Mouse (Mus musculus) kidney, embryonic 15.5 days (tissue): ENCODE data around the gene Grik4. TPM values are rescaled to one million over a fixed set of nuclear protein-coding genes. Genes with fewer than 3 reads are reported as not detected.

Experiments used
- ATAC-seq: fragments of 200-750 bp; cut with Nextera tagmentation; replicated peaks from 2 replicates; pipeline ENCODE4 v1.8.0; 2017; ENCODE audit warnings: moderate TSS enrichment; ENCODE audit not compliant: low FRiP score
- H3K27ac ChIP-seq: fragments of 300-500 bp; sonication (generic); 2 replicates; pipeline ENCODE4 v1.5.1; 2015; ENCODE audit warnings: mild to moderate bottlenecking, inconsistent platforms
- H3K27me3 ChIP-seq: fragments of 300-500 bp; sonication (generic); 2 replicates; pipeline ENCODE4 v1.6.1; 2015; ENCODE audit warnings: inconsistent platforms
- H3K36me3 ChIP-seq: fragments of 300-500 bp; sonication (generic); 2 replicates; pipeline ENCODE4 v1.6.1; 2015; ENCODE audit warnings: inconsistent platforms
- H3K4me1 ChIP-seq: fragments of 300-500 bp; sonication (generic); 2 replicates; pipeline ENCODE4 v1.6.1; 2015; ENCODE audit warnings: inconsistent platforms
- H3K4me2 ChIP-seq: fragments of 300-500 bp; sonication (generic); 2 replicates; pipeline ENCODE4 v1.6.1; 2015; ENCODE audit warnings: moderate library complexity, mild to moderate bottlenecking, inconsistent platforms
- H3K4me3 ChIP-seq: fragments of 300-500 bp; sonication (generic); replicated peaks from 2 replicates; pipeline ENCODE4 v1.5.1; 2015; ENCODE audit warnings: mild to moderate bottlenecking, inconsistent platforms
- H3K9ac ChIP-seq: fragments of 300-500 bp; sonication (generic); 2 replicates; pipeline ENCODE4 v1.6.1; 2015; ENCODE audit warnings: mild to moderate bottlenecking, inconsistent platforms
- H3K9me3 ChIP-seq: fragments of 300-500 bp; sonication (generic); replicated peaks from 2 replicates; pipeline ENCODE4 v1.6.1; 2016; ENCODE audit warnings: inconsistent platforms
- WGBS: fragments of 180-500 bp; shearing (Covaris S2); methylation state at CpG from one replicate; pipeline ENCODE4 v1.1.7; 2015; ENCODE audit warnings: mixed read lengths; 5-methylcytosine and 5-hydroxymethylcytosine counted together
- polyA plus RNA-seq: library from polyadenylated mRNA; unstranded; fragments of >200 nt; fragmentation: Nextera tagmentation; extraction: Ambion mirVana; gene quantifications from 2 replicates; pipeline ENCODE4 v1.2.1, GENCODE M21; 2015

The Grik4 gene
- polyA plus RNA-seq, 1 experiment from 2014 or later = 4.0 TPM

DNA sequence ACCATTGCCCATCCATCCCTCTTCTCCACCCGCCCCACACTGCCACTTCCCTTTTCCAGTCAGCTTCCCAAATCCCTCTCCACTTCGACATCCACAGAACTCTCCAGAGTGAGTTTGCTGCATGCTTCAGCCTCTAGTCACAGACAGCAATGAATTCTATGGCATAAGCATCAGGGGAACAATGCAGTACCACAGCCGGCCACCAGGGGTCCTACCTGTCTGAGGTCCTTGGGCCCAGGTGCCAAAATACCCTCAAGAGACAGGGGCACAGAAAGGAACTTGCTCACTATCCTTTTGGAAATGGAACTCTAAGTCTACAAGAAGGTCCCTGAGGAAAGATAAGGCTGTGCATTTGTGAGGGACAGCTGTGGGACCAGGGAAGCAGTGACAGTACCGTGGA lies 256.1 kb downstream of the Grik4 start:
- H3K4me1 ChIP-seq = peaks cover 9% of the 10 kb centered on the region
- H3K36me3 ChIP-seq = no peaks in the 10 kb centered on the region
- H3K9ac ChIP-seq = no peak overlapping the region
- no peaks in the 10 kb centered on the region for H3K9me3 ChIP-seq
- H3K27me3 ChIP-seq = no peaks in the 10 kb centered on the region
- WGBS = 36% methylated on average over 4 of the region's 4 CpGs
- no peak for ATAC-seq
- H3K27ac ChIP-seq = no peak overlapping the region
- H3K4me2 ChIP-seq = no peak overlapping the region
- no peak overlapping the region for H3K4me3 ChIP-seq

DNA sequence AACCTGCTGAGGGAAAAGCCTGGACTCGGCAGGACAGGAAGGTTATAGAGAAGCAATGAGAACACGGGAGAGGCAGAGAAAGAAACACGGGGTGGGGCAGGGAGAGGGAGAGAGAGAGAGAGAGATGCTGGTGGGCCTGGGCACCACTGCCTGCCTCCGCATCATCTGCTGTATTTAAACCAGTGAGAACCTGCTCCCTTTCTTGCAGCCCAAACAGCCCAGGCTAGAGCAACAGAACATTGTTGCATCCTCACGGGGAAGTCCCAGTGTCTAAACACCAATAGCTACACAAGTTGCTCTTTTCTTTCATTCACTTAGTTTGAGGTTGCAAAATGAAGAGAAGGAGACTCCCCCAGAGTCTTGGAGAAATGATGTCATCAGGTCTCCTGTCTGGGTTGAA lies 258.2 kb downstream of the Grik4 start:
- Histone ChIP-seq H3K9ac (no peak overlapping the region), H3K27me3 (no peaks in the 10 kb centered on the region), H3K36me3 (no peaks in the 10 kb centered on the region), H3K4me2 (no peak overlapping the region), H3K9me3 (no peaks in the 10 kb centered on the region), H3K27ac (no peak overlapping the region), H3K4me1 (peaks cover 19% of the 10 kb centered on the region), H3K4me3 (no peak overlapping the region)
- no peak for ATAC-seq
- whole genome bisulfite sequencing = 82% methylated on average over 5 of the region's 5 CpGs

DNA sequence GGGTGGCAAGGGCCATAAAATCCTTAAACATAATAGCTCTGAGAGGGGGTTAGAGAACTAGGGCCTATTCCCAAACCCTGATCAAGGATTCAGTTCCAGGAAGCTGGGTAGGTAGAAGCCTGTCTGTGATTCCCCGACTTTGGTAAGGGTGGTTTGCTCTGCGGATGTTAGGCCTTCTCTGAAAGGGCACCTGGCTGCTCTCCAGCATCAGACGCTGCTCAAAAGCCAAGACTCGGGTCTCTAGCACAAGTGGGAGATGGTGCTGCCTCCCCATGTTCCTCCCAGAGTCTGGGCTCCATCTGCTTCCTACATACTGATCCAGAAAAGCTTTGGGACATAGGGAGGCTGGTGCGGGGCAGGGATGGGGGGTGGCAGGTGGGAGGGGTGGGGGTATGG lies 270.3 kb downstream of the Grik4 start:
- H3K4me3 ChIP-seq = no peak overlapping the region
- H3K27me3 ChIP-seq = no peaks in the 10 kb centered on the region
- H3K9ac ChIP-seq = 0 out of 2 replicates have a peak overlapping the region, but pooled peaks have one; percentile 16

DNA sequence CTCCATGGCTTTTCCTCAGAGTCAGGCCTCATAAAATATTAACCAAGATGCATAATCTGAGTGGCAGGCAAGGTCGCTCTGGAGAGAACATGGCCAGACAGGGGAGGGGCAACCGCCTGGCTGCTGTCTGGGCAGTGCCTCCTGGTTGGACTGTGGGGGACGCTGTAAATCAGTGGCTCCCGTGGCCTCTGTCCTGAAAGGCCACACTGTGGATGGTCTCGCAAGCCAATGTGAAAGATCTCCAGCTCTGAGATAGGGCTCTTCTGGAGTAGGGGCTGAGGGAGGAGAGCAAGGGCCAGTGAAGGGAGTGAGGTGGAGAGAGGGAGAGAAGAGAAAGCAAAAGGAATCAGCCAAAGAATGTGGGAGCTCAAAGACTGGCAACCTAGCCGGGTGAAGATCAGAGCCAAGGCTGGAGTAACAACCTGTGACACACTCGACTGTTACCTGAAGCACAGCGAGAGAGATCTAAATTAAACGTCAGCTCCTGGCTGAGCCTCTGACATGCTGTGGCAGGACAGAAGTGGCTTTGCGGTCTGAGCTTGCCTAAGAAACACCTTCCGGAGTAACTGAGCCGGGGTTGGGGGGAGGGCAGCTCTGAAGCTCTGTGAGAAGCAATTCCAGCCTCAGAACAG lies 270.8 kb downstream of the Grik4 start:
- ATAC-seq = peak; percentile 88
- Histone ChIP-seq H3K4me3 (no peak overlapping the region), H3K27me3 (no peaks in the 10 kb centered on the region), H3K4me1 (peaks cover 34% of the 10 kb centered on the region), H3K27ac (peak overlapping the region; percentile 96), H3K36me3 (no peaks in the 10 kb centered on the region), H3K4me2 (peak overlapping the region; percentile 33), H3K9me3 (no peaks in the 10 kb centered on the region), H3K9ac (0 out of 2 replicates have a peak overlapping the region, but pooled peaks have one; percentile 16)
- WGBS = 8% methylated on average over 12 of the region's 12 CpGs

More for the DNA sequence above, 270.3 kb downstream of the Grik4 start:
- Histone ChIP-seq H3K4me2 (peak overlapping the region; percentile 33; the same call in 1 of the 2 replicates), H3K9me3 (no peaks in the 10 kb centered on the region), H3K4me1 (peaks cover 34% of the 10 kb centered on the region), H3K27ac (peak overlapping the region; percentile 96), H3K36me3 (no peaks in the 10 kb centered on the region)
- no peak for ATAC-seq
- 19% methylated on average over 5 of the region's 5 CpGs for WGBS

DNA sequence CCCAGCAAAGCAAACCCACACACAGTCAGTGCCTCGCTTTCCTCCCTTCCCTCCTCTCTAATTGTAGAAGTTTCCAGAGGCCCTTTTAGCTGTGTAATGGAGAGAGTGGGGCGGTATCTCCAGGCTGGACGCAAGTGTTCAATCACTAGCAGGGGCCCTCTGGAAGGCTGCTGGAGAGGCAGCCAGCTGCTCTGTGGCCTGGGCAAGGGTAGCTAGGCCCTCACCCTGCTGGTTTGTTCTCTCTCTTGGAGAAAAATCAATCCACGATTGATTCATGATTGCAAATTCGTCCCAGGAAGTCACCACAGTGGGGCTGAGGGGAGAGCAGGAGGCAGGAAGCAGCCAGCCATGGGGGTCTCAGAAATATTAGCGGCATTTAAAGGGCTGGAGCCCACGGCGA lies 271.3 kb downstream of the Grik4 start:
- peaks cover 34% of the 10 kb centered on the region for H3K4me1 ChIP-seq
- H3K9ac ChIP-seq = 0 out of 2 replicates have a peak overlapping the region, but pooled peaks have one; percentile 16
- H3K4me3 ChIP-seq = no peak overlapping the region
- peak; percentile 69 for ATAC-seq
- no peaks in the 10 kb centered on the region for H3K27me3 ChIP-seq
- WGBS = 30% methylated on average over 8 of the region's 8 CpGs
- H3K4me2 ChIP-seq = 0 out of 2 replicates have a peak overlapping the region, but pooled peaks have one; percentile 26
- no peaks in the 10 kb centered on the region for H3K9me3 ChIP-seq
- H3K36me3 ChIP-seq = no peaks in the 10 kb centered on the region
- H3K27ac ChIP-seq = peak overlapping the region; percentile 96

DNA sequence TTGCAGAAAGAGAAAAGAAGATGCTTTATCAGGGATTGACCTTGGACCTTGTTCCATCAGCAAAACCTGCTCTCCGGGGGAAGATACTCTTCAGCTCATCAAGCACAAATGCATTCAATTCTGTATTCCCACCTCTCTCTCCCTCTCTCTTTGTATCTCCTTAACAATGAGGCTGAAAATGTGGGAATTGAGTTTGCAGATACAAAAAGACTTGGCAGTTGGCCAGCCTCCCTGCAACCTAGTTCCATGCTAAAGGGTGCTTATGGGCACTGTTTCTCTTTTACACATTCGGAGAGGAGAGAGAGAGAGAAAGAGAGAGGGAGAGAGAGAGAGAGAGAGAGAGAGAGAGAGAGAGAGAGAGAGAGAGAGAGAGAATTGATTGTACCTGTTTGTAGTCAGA lies 273.7 kb downstream of the Grik4 start:
- no peak overlapping the region for H3K4me3 ChIP-seq
- no peaks in the 10 kb centered on the region for H3K27me3 ChIP-seq
- ATAC-seq = no peak
- H3K4me2 ChIP-seq = no peak overlapping the region
- WGBS = 69% methylated on average over 2 of the region's 2 CpGs
- no peaks in the 10 kb centered on the region for H3K36me3 ChIP-seq
- no peaks in the 10 kb centered on the region for H3K9me3 ChIP-seq
- H3K4me1 ChIP-seq = peaks cover 34% of the 10 kb centered on the region
- no peak overlapping the region for H3K9ac ChIP-seq
- H3K27ac ChIP-seq = no peak overlapping the region

DNA sequence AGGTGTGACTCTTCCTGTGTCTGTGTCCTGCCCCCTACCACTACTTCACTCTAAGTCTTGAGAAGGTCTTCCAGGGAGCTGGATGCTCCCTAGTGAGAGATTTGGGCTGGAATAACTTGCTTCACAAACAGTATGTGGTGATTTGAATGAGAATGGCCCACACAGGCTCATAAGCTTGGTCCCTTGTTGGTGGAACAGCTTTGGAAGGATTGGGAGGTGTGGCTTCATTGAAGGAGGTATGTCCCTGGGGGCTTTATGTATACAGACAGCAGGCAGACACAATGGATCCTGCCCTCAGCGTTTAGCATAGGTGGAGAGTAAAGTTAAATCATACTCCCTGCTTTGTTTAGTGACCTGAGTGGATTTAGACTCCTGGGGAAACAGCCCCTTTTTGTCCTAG lies 282.8 kb downstream of the Grik4 start:
- no peak overlapping the region for H3K4me3 ChIP-seq
- WGBS = 80% methylated on average over 1 of the region's 1 CpGs

DNA sequence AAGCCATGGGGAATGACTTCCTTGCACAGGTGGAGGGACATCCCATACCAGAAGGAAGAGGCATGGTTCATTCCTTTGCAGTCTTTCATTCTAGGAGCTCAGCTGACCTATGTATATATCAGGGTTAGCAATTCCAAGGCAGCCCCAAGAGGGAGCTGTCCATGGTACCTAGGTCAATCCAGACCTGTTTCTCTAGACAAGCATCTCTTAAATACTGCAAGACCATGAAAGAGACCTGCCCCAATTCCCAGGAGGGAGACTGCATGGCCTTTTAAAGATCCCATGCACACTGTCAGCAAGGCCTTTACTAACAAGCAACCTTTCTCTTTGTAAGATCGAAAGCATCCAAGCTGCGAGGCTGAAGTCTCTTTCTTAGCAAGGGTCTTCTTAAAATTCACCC lies 291.5 kb downstream of the Grik4 start:
- Histone ChIP-seq H3K4me2 (no peak overlapping the region), H3K9me3 (no peaks in the 10 kb centered on the region), H3K27me3 (no peaks in the 10 kb centered on the region), H3K4me3 (no peak overlapping the region), H3K9ac (no peak overlapping the region), H3K36me3 (no peaks in the 10 kb centered on the region), H3K4me1 (no peaks in the 10 kb centered on the region), H3K27ac (no peak overlapping the region)
- WGBS = 81% methylated on average over 2 of the region's 2 CpGs
- ATAC-seq = no peak

More for the DNA sequence above, 282.8 kb downstream of the Grik4 start:
- ATAC-seq = no peak
- no peaks in the 10 kb centered on the region for H3K9me3 ChIP-seq
- no peaks in the 10 kb centered on the region for H3K27me3 ChIP-seq
- H3K4me1 ChIP-seq = no peaks in the 10 kb centered on the region
- no peak overlapping the region for H3K27ac ChIP-seq
- no peak overlapping the region for H3K9ac ChIP-seq
- H3K4me2 ChIP-seq = no peak overlapping the region
- H3K36me3 ChIP-seq = no peaks in the 10 kb centered on the region

DNA sequence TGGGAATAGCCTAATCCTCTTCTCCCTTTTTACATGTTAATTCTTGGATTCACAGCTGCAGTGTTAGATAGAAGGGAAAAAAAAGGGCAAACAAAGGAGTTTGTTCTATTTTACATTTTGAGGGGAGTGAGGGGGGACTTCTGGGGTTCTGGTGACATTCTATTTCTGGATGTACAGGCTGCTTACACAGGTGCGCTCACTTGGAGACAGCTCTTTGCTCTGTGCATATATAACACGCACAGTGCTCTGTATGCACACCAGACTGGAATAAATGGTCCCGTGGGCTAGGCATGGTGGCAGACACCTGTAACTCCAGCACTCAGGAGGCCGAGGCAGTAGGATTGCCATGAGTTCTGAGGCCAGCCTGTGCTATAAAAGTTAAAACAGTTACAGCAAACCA lies 292.0 kb downstream of the Grik4 start:
- no peak overlapping the region for H3K4me3 ChIP-seq
- H3K9ac ChIP-seq = no peak overlapping the region
- WGBS = 69% methylated on average over 4 of the region's 4 CpGs
- H3K9me3 ChIP-seq = no peaks in the 10 kb centered on the region
- H3K27me3 ChIP-seq = no peaks in the 10 kb centered on the region
- H3K27ac ChIP-seq = no peak overlapping the region
- no peak overlapping the region for H3K4me2 ChIP-seq
- no peaks in the 10 kb centered on the region for H3K36me3 ChIP-seq
- no peaks in the 10 kb centered on the region for H3K4me1 ChIP-seq
- ATAC-seq = no peak

DNA sequence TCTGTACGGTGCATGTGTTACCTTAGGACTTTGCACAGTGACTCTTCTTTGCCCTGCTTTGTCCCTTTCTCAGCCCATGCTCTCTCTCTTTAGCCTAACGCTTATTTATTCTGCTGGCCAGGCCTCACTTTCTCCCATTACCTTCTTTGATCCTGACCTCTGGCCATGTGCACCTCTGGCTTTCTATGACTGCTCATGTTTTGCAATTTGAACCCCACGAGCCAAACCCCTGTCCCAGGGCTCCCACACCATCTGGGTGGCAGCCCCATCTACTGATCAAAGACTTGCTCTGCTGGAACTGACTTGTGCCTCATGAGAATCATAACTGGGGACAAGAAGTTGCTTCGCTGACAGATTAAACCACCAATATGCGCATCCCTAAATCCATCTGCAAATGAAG lies 294.4 kb downstream of the Grik4 start:
- ATAC-seq = no peak
- WGBS = 63% methylated on average over 5 of the region's 5 CpGs
- Histone ChIP-seq H3K4me3 (no peak overlapping the region), H3K27ac (no peak overlapping the region), H3K27me3 (no peaks in the 10 kb centered on the region), H3K4me2 (no peak overlapping the region), H3K9me3 (no peaks in the 10 kb centered on the region), H3K36me3 (no peaks in the 10 kb centered on the region), H3K9ac (no peak overlapping the region), H3K4me1 (0 out of 2 replicates have a peak, but pooled peaks cover 5% of the 10 kb centered on the region)

DNA sequence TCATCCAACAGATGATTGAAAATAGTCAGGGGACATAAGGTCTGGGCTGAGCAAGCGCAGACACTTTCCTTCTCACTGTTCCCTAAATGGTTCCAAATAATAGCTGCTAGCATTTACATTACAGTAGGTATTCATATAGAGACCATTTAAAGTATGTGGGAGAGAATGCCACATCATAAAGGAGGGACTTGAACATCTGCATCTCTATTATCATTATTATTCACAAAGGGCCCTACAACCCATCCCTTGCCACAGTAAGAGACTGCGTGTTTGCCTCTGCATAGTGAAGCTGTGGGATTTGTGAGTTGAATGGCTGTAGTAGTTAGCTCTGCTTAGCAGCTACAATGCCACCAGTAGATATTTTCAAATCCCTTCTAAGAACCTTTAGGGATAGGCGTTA lies 296.2 kb downstream of the Grik4 start:
- Histone ChIP-seq H3K27ac (no peak overlapping the region), H3K27me3 (no peaks in the 10 kb centered on the region), H3K9me3 (no peaks in the 10 kb centered on the region), H3K9ac (no peak overlapping the region), H3K4me3 (no peak overlapping the region), H3K36me3 (no peaks in the 10 kb centered on the region), H3K4me2 (no peak overlapping the region), H3K4me1 (0 out of 2 replicates have a peak, but pooled peaks cover 5% of the 10 kb centered on the region)
- ATAC-seq = no peak
- WGBS = 93% methylated on average over 3 of the region's 3 CpGs

DNA sequence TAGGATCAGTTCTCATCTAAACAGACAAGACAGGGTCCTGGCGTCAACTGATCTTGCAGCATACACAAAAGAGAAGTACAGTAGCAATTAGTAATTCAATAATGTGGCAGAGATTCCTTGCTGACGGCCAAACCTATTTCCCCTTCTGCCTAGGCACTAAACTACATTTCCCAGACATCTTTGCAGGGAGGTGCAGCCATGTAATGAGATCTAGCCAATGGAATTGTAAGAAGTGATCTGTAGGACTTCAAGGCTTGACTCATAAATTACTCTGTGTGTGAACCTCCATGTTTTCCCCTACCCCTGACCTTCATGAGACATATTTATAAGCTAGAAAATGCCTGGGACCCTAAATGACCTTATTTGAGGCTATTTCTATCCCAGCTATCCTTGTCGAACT lies 296.7 kb downstream of the Grik4 start:
- no peak for ATAC-seq
- H3K9me3 ChIP-seq = no peaks in the 10 kb centered on the region
- no peak overlapping the region for H3K9ac ChIP-seq
- H3K27ac ChIP-seq = no peak overlapping the region
- H3K4me3 ChIP-seq = no peak overlapping the region
- H3K36me3 ChIP-seq = no peaks in the 10 kb centered on the region
- 68% methylated on average over 3 of the region's 3 CpGs for WGBS
- no peaks in the 10 kb centered on the region for H3K27me3 ChIP-seq
- 0 out of 2 replicates have a peak, but pooled peaks cover 5% of the 10 kb centered on the region for H3K4me1 ChIP-seq
- no peak overlapping the region for H3K4me2 ChIP-seq

DNA sequence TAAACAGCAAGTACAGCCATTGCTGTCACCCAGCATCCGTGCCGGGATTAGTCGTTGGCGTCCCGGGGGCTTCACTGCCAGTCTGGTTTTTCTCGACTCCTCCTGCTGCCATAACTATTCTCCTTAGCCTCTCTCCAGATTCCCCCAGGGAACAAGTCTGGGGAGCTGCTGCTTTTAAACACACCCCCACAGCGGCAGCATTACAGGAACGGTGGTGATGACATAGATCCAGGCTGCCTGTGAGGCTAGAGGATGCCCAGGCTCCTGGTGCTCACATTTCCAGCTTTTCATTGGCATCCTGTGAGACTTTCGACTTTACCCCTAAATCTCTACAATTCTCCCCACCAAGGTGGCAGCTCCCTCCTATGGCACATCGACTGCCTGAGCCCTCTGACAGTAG lies 297.5 kb downstream of the Grik4 start:
- H3K9me3 ChIP-seq = no peaks in the 10 kb centered on the region
- no peak for ATAC-seq
- no peak overlapping the region for H3K4me3 ChIP-seq
- H3K27me3 ChIP-seq = no peaks in the 10 kb centered on the region
- H3K4me1 ChIP-seq = 0 out of 2 replicates have a peak, but pooled peaks cover 5% of the 10 kb centered on the region
- no peak overlapping the region for H3K27ac ChIP-seq
- no peak overlapping the region for H3K4me2 ChIP-seq
- H3K9ac ChIP-seq = no peak overlapping the region
- no peaks in the 10 kb centered on the region for H3K36me3 ChIP-seq
- WGBS = 69% methylated on average over 10 of the region's 10 CpGs
